Mouse (Mus musculus): ENCODE measurements around the gene Eps8.

Eps8 gene

GRCm38 (mm10) chr6:137654776-137655175 is at the start of gene Eps8:
Gene Eps8, minus strand, starts transcription at chr6:137654876.
- no peak for DNase-seq

- DNase-seq, result no peak
These were observed 48.8 kb upstream of the Eps8 start for GRCm38 (mm10) chr6:137703431-137703830.

- no peak for DNase-seq
These were observed 48.2 kb upstream of the Eps8 start for GRCm38 (mm10) chr6:137702918-137703317.

GRCm38 (mm10) chr6:137702186-137702585 is 47.5 kb upstream of the Eps8 start:
- DNase-seq, result no peak

- DNase-seq, result no peak
These were observed 44.8 kb upstream of the Eps8 start for GRCm38 (mm10) chr6:137699434-137699833.

- no peak for DNase-seq
These were observed 41.9 kb upstream of the Eps8 start for GRCm38 (mm10) chr6:137696445-137697204.

- no peak for DNase-seq
These were observed 40.4 kb upstream of the Eps8 start for GRCm38 (mm10) chr6:137695046-137695445.

- no peak for DNase-seq
These were observed 39.6 kb upstream of the Eps8 start for GRCm38 (mm10) chr6:137694310-137694709.

- no peak for DNase-seq
These were observed 36.0 kb upstream of the Eps8 start for GRCm38 (mm10) chr6:137690550-137691119.

GRCm38 (mm10) chr6:137688506-137689105 is 33.9 kb upstream of the Eps8 start:
- no peak for DNase-seq

GRCm38 (mm10) chr6:137688079-137688478 is 33.4 kb upstream of the Eps8 start:
- no peak for DNase-seq

GRCm38 (mm10) chr6:137687667-137688066 is 33.0 kb upstream of the Eps8 start:
- DNase-seq, result no peak

- DNase-seq, result no peak
These were observed 28.0 kb upstream of the Eps8 start for GRCm38 (mm10) chr6:137682629-137683028.

GRCm38 (mm10) chr6:137681000-137681399 is 26.3 kb upstream of the Eps8 start:
- no peak for DNase-seq

GRCm38 (mm10) chr6:137676581-137676980 is 21.9 kb upstream of the Eps8 start:
- DNase-seq, result no peak

GRCm38 (mm10) chr6:137675556-137675955 is 20.9 kb upstream of the Eps8 start:
- no peak for DNase-seq

- DNase-seq, result no peak
These were observed 18.6 kb upstream of the Eps8 start for GRCm38 (mm10) chr6:137673301-137673700.

- no peak for DNase-seq
These were observed 16.9 kb upstream of the Eps8 start for GRCm38 (mm10) chr6:137671561-137671960.

- DNase-seq, result no peak
These were observed 16.1 kb upstream of the Eps8 start for GRCm38 (mm10) chr6:137670820-137671219.

GRCm38 (mm10) chr6:137669876-137670275 is 15.2 kb upstream of the Eps8 start:
- no peak for DNase-seq

GRCm38 (mm10) chr6:137669433-137669832 is 14.8 kb upstream of the Eps8 start:
- DNase-seq, result no peak

- DNase-seq, result no peak
These were observed 13.7 kb upstream of the Eps8 start for GRCm38 (mm10) chr6:137668331-137668730.

- no peak for DNase-seq
These were observed 13.0 kb upstream of the Eps8 start for GRCm38 (mm10) chr6:137667665-137668064.

GRCm38 (mm10) chr6:137664936-137665335 is 10.3 kb upstream of the Eps8 start:
- DNase-seq, result no peak

Data from embryo, embryonic 11 days (tissue).